Mouse (Mus musculus) C2C12 (cell line): ENCODE measurements around the gene Gm20696. TPM values are rescaled to one million over a fixed set of nuclear protein-coding genes. Genes with fewer than 3 reads are reported as not detected.

ENCODE experiments used
- H3K27me3 ChIP-seq: one replicate; pipeline ENCODE4 v1.6.1; 2011; ENCODE audit not compliant: control insufficient read depth, insufficient read depth, insufficient read length
- H3K36me3 ChIP-seq: one replicate; pipeline ENCODE4 v1.6.1; 2011; ENCODE audit not compliant: control insufficient read depth, insufficient read depth
- H3K4me3 ChIP-seq: one replicate; pipeline ENCODE4 v1.5.1; 2011; ENCODE audit warnings: mild to moderate bottlenecking, control low read depth; ENCODE audit not compliant: poor library complexity, insufficient read depth, severe bottlenecking
- H3K79me2 ChIP-seq: one replicate; pipeline ENCODE4 v1.6.1; 2011; ENCODE audit not compliant: control insufficient read depth, insufficient read depth
- H3K79me3 ChIP-seq: one replicate; pipeline ENCODE4 v1.6.1; 2011; ENCODE audit warnings: low read depth, control low read depth
- H3ac ChIP-seq: one replicate; pipeline ENCODE3; 2011; ENCODE audit warnings: low read depth; ENCODE audit not compliant: control insufficient read depth, insufficient read length
- CEBPB ChIP-seq: IDR thresholded peaks from one replicate; pipeline ENCODE4 v1.6.1; 2011; ENCODE audit warnings: low read depth, mild to moderate bottlenecking, control low read depth, moderate library complexity
- CTCF ChIP-seq: IDR thresholded peaks from one replicate; pipeline ENCODE4 v1.5.1; 2011; ENCODE audit not compliant: control insufficient read depth, insufficient read depth, insufficient read length
- FOSL1 ChIP-seq: IDR thresholded peaks from one replicate; pipeline ENCODE4 v1.8.0; 2011; ENCODE audit warnings: mild to moderate bottlenecking, low read length; ENCODE audit not compliant: poor library complexity, insufficient read depth, severe bottlenecking
- MAX ChIP-seq: IDR thresholded peaks from one replicate; pipeline ENCODE4 v1.6.1; 2011; ENCODE audit warnings: mild to moderate bottlenecking, control low read depth
- MYOD1 ChIP-seq: IDR thresholded peaks from one replicate; pipeline ENCODE4 v1.6.1; 2011; ENCODE audit warnings: low read depth; ENCODE audit not compliant: control insufficient read depth, insufficient read length
- MYOG ChIP-seq: IDR thresholded peaks from one replicate; pipeline ENCODE4 v1.6.1; 2011; ENCODE audit not compliant: control insufficient read depth, insufficient read length; ENCODE audit errors: extremely low read depth
- USF1 ChIP-seq: IDR thresholded peaks from one replicate; pipeline ENCODE4 v1.6.1; 2011; ENCODE audit warnings: low read depth, mild to moderate bottlenecking, control low read depth, moderate library complexity
- polyA plus RNA-seq: library from polyadenylated mRNA; unstranded; fragments of >200 nt; fragmentation: generic; extraction: Trizol; gene quantifications from one replicate; pipeline ENCODE4 v1.2.1, GENCODE M21; 2012; ENCODE audit warnings: missing spikeins

The Gm20696 gene
- polyA plus RNA-seq, 1 experiment: 0.20 TPM

DNA sequence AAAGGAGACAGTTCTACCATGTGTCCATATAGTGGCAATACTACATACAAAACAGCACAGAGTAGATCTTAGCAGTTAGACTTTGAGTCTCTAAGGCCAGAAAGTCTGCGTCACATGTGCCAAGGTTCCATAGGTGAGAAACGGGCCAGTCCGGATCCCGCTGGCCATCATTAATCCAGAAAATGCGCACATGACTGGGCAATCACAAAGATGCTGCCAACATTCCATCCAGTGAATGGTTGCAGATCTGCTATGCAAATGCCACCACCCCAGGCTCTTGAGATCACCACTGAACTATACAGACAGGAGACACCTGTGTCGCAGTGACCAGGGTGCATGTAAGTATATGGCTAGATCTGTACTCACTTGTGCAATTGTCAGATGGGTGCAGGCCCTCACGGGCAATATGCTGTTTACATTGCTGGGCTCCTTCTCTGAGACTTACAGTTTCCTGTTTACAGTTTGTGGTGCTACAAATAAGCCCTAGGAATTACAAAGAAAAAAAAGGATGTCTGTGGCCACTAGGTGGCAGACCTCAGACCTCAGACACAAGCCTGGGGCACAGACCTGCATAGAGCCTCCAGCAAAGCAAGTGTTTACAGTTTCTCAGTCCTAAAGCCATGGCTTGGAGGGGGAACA, 4.0 kb upstream of the Gm20696 start:
- Histone ChIP-seq H3K4me3 (no peak overlapping the region), H3K27me3 (no peaks in the 10 kb centered on the region), H3K79me2 (no peaks in the 10 kb centered on the region), H3K79me3 (no peaks in the 10 kb centered on the region), H3ac (no peak overlapping the region), H3K36me3 (no peaks in the 10 kb centered on the region)
- TF ChIP-seq USF1 (no peak), FOSL1 (no peak), CTCF (peak; percentile 21)

DNA sequence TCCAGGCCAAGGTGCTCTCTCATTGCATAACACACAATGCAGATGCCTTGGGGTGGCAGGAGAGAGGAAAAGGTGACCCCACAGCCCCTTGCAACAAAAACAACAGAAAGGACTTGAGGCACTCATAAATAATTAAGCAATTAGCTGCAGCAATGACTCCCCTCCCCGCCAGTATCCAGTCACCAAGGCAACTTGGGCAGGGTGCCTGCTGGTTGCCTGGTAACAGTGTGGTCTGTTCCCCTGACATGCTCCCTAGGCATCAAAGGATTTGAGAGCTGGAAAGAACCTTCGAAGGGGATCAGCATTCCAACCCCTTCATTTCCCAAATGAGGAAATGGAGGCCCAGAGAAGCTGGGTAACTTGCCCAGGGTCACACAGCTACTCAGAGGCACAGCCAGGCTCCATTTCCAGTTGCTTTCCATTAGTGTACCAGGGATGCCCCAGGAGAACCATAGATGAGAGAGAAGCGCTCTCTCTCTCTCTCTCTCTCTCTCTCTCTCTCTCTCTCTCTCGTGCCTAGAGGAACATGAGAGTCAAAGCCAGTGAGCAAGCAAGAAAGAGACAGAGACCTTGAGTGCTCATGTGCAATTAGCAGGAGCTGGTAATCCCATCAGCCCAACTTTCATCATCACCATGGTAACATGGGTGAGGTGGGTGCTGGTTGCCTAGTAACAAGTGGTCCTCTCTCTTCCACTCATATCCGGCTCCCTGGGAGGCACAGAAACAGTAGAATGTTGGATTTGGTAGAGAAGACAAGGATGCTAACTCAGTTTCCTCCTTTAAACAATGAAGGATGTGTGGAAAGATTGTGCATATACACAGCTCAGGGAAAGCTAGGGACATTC, 3.1 kb upstream of the Gm20696 start:
- no peaks in the 10 kb centered on the region for H3K79me2 ChIP-seq
- no peaks in the 10 kb centered on the region for H3K36me3 ChIP-seq
- no peaks in the 10 kb centered on the region for H3K79me3 ChIP-seq
- no peaks in the 10 kb centered on the region for H3K27me3 ChIP-seq
- no peak overlapping the region for H3K4me3 ChIP-seq
- H3ac ChIP-seq: no peak overlapping the region
- TF ChIP-seq CEBPB: no peak

DNA sequence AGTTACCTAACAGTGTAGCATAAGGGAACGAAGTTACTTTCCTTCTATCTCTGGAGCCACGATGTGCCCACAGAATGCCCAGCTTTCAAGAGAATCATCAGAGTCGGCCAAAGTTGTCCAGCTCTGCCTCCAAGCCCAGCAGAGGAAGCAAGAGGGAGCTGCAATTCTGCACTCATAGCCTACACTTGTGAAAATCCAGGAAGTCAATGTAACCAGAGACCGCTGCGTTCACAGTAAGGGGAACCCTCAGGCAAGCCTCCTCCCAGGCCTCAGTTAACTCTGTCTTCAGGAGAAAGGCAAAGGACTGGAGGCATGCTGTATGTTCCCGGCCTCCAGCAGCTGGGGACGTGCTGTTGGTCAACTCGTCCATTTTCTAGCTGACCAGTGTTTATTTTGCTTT, 693 bp upstream of the Gm20696 start:
- no peaks in the 10 kb centered on the region for H3K79me3 ChIP-seq
- no peaks in the 10 kb centered on the region for H3K36me3 ChIP-seq
- H3K4me3 ChIP-seq: peak overlapping the region; percentile 52
- no peaks in the 10 kb centered on the region for H3K79me2 ChIP-seq
- peak overlapping the region; percentile 67 for H3ac ChIP-seq
- H3K27me3 ChIP-seq: no peaks in the 10 kb centered on the region
- TF ChIP-seq MYOD1 (no peak), MYOG (no peak), FOSL1 (no peak), MAX (no peak), CEBPB (no peak), USF1 (no peak), CTCF (no peak)

DNA sequence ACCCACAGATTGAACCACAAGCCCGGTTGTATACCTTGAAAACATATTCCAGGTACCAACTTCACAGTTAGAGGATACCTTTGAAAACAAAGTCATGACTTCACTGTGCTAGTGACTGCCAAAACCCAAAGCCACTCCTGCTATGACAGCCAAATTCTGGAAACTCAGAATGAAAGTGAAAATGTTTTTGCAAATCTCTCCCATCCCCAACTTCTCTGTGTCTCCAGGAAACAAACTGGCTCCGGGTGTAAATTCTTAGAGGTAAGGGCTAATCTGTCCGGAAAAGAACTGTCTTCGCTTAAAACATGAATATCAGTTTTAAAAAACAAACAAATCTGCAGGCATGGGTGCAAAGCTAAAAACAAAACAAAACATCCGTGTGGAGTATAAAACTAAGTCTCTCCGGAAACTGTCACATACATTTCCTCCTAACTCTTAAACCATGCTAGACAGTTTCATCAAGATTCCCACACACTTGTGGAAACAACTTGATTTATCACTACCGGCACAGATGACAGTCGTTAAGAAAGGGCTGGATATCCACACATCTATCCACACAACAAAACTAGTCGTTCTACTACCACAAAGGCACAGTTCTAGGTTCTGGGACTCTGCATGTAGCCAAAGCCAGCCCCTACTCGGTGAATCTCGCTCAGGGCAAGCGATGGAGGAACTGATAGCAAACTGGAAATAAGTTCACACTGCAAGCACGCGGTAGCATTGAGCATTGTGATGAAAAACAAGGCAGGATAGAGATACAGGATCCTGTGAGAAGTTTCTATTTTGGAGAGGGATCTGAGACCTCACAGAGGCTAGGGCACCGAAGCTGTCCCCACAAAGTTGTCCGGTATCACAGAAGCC, 910 bp downstream of the Gm20696 start:
- Histone ChIP-seq H3K27me3 (no peaks in the 10 kb centered on the region), H3K79me2 (no peaks in the 10 kb centered on the region), H3K4me3 (peak overlapping the region; percentile 52), H3K36me3 (no peaks in the 10 kb centered on the region), H3ac (peak overlapping the region; percentile 96), H3K79me3 (no peaks in the 10 kb centered on the region)
- TF ChIP-seq CTCF: no peak
- no peak for TF ChIP-seq MYOG
- no peak for TF ChIP-seq MAX
- TF ChIP-seq MYOD1: no peak
- TF ChIP-seq FOSL1: no peak
- TF ChIP-seq CEBPB: no peak
- no peak for TF ChIP-seq USF1

DNA sequence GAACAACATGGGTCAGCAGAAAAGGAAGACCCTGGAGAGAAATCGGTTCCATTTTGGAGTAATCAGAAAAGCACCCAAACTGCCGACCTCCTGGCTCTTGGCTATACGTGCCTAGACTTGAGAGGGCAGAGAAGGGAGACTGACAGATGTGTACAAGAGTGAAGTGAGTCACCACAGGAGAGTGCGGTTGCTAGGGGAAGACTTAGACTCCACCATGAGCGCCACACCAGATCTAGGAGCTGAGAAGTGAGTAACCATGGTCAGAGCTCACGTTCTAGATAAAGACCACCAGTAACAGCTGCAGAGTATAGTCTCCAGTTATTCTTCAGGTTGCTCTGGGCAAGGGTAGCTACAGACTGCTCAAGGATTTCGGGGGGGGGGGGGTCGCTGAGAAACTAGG, 3.4 kb downstream of the Gm20696 start:
- Histone ChIP-seq H3K79me2 (no peaks in the 10 kb centered on the region), H3ac (no peak overlapping the region), H3K27me3 (no peaks in the 10 kb centered on the region), H3K36me3 (no peaks in the 10 kb centered on the region), H3K79me3 (no peaks in the 10 kb centered on the region), H3K4me3 (no peak overlapping the region)
- TF ChIP-seq MAX (no peak), MYOD1 (no peak), CEBPB (no peak), USF1 (no peak), MYOG (no peak), FOSL1 (no peak), CTCF (no peak)

DNA sequence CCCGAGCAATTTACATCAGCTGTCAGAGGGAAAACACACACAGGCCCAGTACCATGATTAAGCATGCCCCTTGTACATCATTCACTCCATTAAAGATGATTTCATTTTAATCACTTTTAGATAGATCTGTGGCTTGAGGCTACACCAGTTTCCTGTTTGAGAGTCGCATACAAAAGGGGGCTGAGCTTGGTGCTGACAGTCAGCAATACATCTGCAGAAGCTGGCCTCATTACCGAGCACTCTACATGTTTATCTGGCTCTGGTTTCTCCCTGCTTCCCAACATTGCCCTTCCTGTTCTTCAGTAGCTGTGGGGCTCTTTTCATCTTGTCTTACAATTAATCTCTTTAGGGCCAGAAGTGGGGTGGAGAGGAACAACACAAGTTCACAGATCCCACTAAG, 6.2 kb downstream of the Gm20696 start:
- Histone ChIP-seq H3K79me2 (no peaks in the 10 kb centered on the region), H3ac (no peak overlapping the region)
- no peak for TF ChIP-seq FOSL1
- no peak for TF ChIP-seq CTCF
- TF ChIP-seq MYOG: no peak
- no peak for TF ChIP-seq MYOD1
- TF ChIP-seq CEBPB: no peak
- no peak for TF ChIP-seq MAX
- TF ChIP-seq USF1: no peak

More for the DNA sequence above, 6.2 kb downstream of the Gm20696 start:
- no peaks in the 10 kb centered on the region for H3K27me3 ChIP-seq
- no peaks in the 10 kb centered on the region for H3K79me3 ChIP-seq
- H3K36me3 ChIP-seq: no peaks in the 10 kb centered on the region
- H3K4me3 ChIP-seq: no peak overlapping the region
